Mouse (Mus musculus): ENCODE measurements around the gene Fam160a1. TPM values are rescaled to one million over a fixed set of nuclear protein-coding genes. Genes with fewer than 3 reads are reported as not detected.

Fam160a1 gene
- 5.5 and 6.7 TPM in 2 replicates for polyA plus RNA-seq (2012; rRNA removed; ENCODE audit: low replicate concordance)

GRCm38 (mm10) chr3:85817191-85817590 is at the start of gene Fam160a1:
Fam160a1 (minus strand) TSS chr3:85817291.

Other genes with a start within 250 kb of the Fam160a1 start
- 11.1 and 14.3 TPM in 2 replicates for gene Gatb, start 243.2 kb downstream of the Fam160a1 start, polyA plus RNA-seq (2012; rRNA removed; ENCODE audit: low replicate concordance)
- 0.64 and 0.77 TPM in 2 replicates for gene Glt28d2, start 70.2 kb upstream of the Fam160a1 start, polyA plus RNA-seq (2012; rRNA removed; ENCODE audit: low replicate concordance)
- 1.5 and 3.0 TPM in 2 replicates for gene Gm37240, start 70.2 kb upstream of the Fam160a1 start, polyA plus RNA-seq (2012; rRNA removed; ENCODE audit: low replicate concordance)
- gene Sh3d19, start 153.8 kb upstream of the Fam160a1 start, polyA plus RNA-seq (2012; rRNA removed; ENCODE audit: low replicate concordance): 36.5 and 82.2 TPM in 2 replicates
- gene Prss48, start 185.2 kb upstream of the Fam160a1 start, polyA plus RNA-seq (2012; rRNA removed; ENCODE audit: low replicate concordance): not detected in 2 replicates

All from subcutaneous adipose tissue, adult 2 months (tissue).